Mouse (Mus musculus) left cerebral cortex, adult 18-20 months (tissue): Measurements from ENCODE around the gene Caly. TPM values are rescaled to one million over a fixed set of nuclear protein-coding genes. Genes with fewer than 3 reads are reported as not detected.

Source experiments
- DNase-seq, 2 experiments: peaks; one replicate each; pipeline ENCODE4 v3.0.0; 2021 to 2022; ENCODE audit warnings: low spot score in 2 of 2, mixed read lengths in 1 of 2
- total RNA-seq, 2 experiments: library from RNA; stranded (reverse); gene quantifications; 2 replicates each; pipeline ENCODE4 v1.2.3; 2021

Gene Caly
- total RNA-seq, 2 experiments from 2014 or later: 188 to 210 TPM

- no peak for DNase-seq
Observed at GRCm38 (mm10) chr7:140047811-140048311, 34.5 kb downstream of the Caly start.

- DNase-seq: no peak
Observed at GRCm38 (mm10) chr7:140045546-140045945, 36.8 kb downstream of the Caly start.

GRCm38 (mm10) chr7:140042728-140043127, 39.6 kb downstream of the Caly start:
- no peak for DNase-seq

DNA sequence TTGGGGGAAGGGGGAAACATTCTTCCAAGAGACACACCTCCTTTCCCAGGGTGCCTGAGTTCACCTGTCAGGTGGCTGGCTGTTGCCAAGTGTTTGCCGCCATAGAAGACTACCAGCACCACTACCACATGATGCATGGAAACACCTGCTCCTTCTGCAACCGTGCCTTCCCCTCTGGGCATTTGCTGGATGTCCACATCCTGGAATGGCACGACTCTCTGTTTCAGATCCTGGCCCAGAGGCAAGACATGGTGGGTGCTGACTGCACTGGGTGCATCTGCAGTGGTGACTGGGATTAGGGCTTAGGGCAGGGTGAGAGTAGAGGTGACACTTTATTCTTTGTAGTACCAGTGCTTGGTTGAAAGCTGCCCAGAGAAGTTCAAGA, 45.2 kb downstream of the Caly start:
- DNase-seq: no peak

- peak; percentile 92 to 95 for DNase-seq
Observed at GRCm38 (mm10) chr7:140036281-140037170, 45.8 kb downstream of the Caly start, which contains the start of the genes Zfp511 and Tubgcp2. TSS of gene Zfp511 (plus strand) at chr7:140036391. TSS of gene Tubgcp2 (minus strand) at chr7:140036669.

DNA sequence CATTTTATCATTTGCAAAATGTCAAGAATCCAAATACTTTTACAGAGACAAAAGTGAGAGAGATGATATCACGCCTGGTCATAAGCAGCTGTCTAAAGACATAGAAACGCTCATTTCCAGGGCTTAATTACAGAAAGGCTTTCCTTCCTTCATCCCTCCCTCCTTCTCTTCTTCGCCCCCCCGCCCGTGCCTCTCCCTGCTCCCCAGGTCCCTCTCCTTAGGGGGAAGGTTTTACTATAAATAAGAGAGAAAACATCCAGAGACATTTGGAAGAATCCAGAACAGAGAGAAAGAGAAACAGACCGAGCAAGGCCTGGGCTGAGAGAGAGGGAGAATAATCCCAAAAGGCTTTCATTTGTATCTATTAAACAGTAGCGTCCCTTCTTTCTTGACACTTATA, 46.9 kb downstream of the Caly start:
- no peak for DNase-seq

GRCm38 (mm10) chr7:140033386-140033785, 49.0 kb downstream of the Caly start:
- no peak for DNase-seq

- no peak for DNase-seq
Observed at GRCm38 (mm10) chr7:140032366-140032765, 50.0 kb downstream of the Caly start.

- DNase-seq: no peak
Observed at GRCm38 (mm10) chr7:140031771-140032170, 50.6 kb downstream of the Caly start.

Other genes with a start within 250 kb of the Caly start
- gene Adgra1, start 248.4 kb downstream of the Caly start, total RNA-seq: 10 to 100 TPM; 57.0 to 71.9 TPM
- gene Kndc1, start 187.9 kb downstream of the Caly start, total RNA-seq: 10 to 100 TPM; 67.7 to 74.7 TPM
- not detected for gene Utf1, start 138.8 kb downstream of the Caly start, total RNA-seq
- 1 to 10 TPM in 1 of 2 experiments, under 1 TPM in 1; 0.96 to 1.7 TPM for gene 6430531B16Rik, start 103.8 kb downstream of the Caly start, total RNA-seq
- 1 to 10 TPM; 3.3 TPM for gene Adam8, start 90.0 kb downstream of the Caly start, total RNA-seq
- gene Zfp511, start 46.2 kb downstream of the Caly start, total RNA-seq: 10 to 100 TPM; 22.2 to 26.3 TPM
- 10 to 100 TPM; 34.5 to 36.1 TPM for gene Tubgcp2, start 45.9 kb downstream of the Caly start, total RNA-seq
- not detected for gene Msx3, start 33.5 kb downstream of the Caly start, total RNA-seq
- gene Prap1, start 10.8 kb upstream of the Caly start, total RNA-seq: not detected
- 10 to 100 TPM; 51.3 to 51.4 TPM for gene Fuom, start 19.9 kb upstream of the Caly start, total RNA-seq
- 1 to 10 TPM; 4.7 to 5.0 TPM for gene Paox, start 33.3 kb upstream of the Caly start, total RNA-seq
- 10 to 100 TPM; 54.7 to 55.9 TPM for gene Echs1, start 33.9 kb upstream of the Caly start, total RNA-seq
- 10 to 100 TPM; 20.3 to 27.5 TPM for gene Mtg1, start 55.0 kb upstream of the Caly start, total RNA-seq
- gene Sprn, start 72.3 kb upstream of the Caly start, total RNA-seq: 100 to 1,000 TPM; 119 to 120 TPM
- gene Olfr522, start 82.2 kb upstream of the Caly start, total RNA-seq: not detected
- not detected for gene Olfr523, start 90.7 kb upstream of the Caly start, total RNA-seq
- not detected for gene Olfr524, start 123.4 kb upstream of the Caly start, total RNA-seq
- not detected for gene Cd163l1, start 135.7 kb upstream of the Caly start, total RNA-seq
- gene 5830411N06Rik, start 164.7 kb upstream of the Caly start, total RNA-seq: under 1 TPM; 0.40 to 0.42 TPM
- gene Olfr525, start 238.3 kb upstream of the Caly start, total RNA-seq: not detected